Mouse (Mus musculus): ENCODE measurements at regions not wholly inside any gene's neighbourhood (a gene's known extent, or its start where the extent isn't known, plus 50 kb on each side); places are given as distances from the start of the nearest gene placed in this dataset.

- peak; percentile 71 for DNase-seq (ENCODE audit: low read depth, low spot score)
Observed at GRCm38 (mm10) chr9:23856319-23856718, 241.5 kb upstream of the Npsr1 start.

Data from telencephalon, adult 2 months (tissue).